Mouse (Mus musculus): ENCODE results near the gene Kcnip4.
A peak's percentile ranks its signal among the peaks of the same experiment; 100 is the strongest.

Kcnip4 gene

GRCm38 (mm10) chr5:49350126-49350909, 174.4 kb downstream of the Kcnip4 start:
- DNase-seq: peak; percentile 78

- DNase-seq: no peak
Measured at GRCm38 (mm10) chr5:49349541-49349940, 175.2 kb downstream of the Kcnip4 start.

- DNase-seq: no peak
Measured at GRCm38 (mm10) chr5:49348511-49348910, 176.2 kb downstream of the Kcnip4 start.

GRCm38 (mm10) chr5:49344606-49345005, 180.1 kb downstream of the Kcnip4 start:
- DNase-seq: peak; percentile 29

DNA sequence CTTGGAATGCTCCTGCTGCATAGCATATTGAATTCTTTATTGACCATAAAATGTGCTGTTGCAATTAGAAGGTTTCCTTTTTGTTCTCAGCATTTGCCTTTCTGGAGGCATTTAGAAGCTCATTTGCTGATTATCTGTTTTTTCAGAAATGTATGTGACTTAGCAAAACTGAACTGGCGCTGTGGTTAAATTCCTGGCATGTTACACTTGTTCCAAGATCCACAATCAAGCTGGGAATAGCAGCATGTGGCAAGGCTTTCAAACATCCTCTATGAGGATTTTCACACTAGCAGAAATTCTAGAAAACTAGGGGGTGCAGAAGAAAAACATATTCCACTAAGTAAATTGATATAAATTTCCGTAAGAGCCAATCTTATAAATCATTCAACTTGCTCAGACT, 187.5 kb downstream of the Kcnip4 start:
- DNase-seq: no peak

- no peak for DNase-seq
Measured at GRCm38 (mm10) chr5:49333063-49333462, 191.6 kb downstream of the Kcnip4 start.

DNA sequence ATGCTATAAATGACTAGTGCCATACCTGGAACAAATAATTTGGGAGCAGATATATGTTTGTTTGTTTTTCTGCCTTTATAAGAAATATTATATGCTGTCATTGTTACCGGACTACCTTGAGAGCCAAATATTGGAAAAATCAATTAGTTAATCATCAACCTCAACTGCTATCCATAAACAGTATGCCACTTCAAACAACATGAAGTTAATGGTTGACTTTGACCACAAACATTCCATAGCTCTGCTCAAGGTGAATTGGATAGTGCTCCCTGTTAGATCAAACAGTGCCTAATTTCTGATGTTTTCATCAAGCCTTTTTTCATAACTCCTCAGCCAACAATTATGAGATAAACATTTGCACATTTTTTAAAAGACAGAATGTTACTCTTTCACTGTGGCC, 195.7 kb downstream of the Kcnip4 start:
- DNase-seq: no peak

DNA sequence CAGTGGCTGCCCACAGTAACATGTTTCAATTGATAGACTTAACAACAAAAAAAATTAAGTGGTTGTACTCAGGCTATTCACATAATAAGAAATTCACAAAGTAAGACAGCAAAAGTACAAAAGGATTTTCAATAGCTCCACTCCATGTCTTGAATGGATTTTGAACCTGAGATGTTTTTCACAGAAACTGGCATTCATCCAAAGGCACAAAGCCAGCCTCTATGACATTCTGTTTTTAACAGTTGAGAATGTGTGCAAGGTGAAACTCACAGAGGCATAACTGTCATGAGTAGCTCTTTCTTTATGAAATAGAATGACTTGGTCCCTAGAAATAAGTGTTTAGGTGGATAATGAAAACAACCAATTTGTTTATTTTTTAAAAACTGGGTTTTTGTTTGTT, 206.0 kb downstream of the Kcnip4 start:
- peak; percentile 50 for DNase-seq

DNA sequence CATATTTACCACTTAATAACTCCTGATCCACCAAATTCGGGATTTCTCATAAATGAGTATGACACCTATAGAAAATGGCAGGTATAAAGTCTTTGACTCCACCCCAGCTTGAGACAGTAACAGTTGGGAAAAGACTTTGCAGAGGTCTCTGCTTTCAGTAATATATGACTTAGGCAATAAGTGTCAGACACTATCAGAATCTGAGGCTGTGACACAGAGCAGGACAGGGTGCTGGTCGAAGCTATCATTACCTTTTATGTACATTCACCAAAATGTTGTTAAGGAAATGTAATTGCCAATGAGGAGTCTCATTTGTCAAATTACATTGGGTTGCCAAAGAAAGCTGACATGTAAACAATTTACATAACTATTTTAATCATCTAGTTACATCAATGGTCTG, 206.8 kb downstream of the Kcnip4 start:
- DNase-seq: no peak

GRCm38 (mm10) chr5:49306796-49307195, 217.9 kb downstream of the Kcnip4 start:
- no peak for DNase-seq

- DNase-seq: no peak
Measured at GRCm38 (mm10) chr5:49305321-49305720, 219.4 kb downstream of the Kcnip4 start.

GRCm38 (mm10) chr5:49298654-49299053, 226.1 kb downstream of the Kcnip4 start:
- DNase-seq: no peak

DNA sequence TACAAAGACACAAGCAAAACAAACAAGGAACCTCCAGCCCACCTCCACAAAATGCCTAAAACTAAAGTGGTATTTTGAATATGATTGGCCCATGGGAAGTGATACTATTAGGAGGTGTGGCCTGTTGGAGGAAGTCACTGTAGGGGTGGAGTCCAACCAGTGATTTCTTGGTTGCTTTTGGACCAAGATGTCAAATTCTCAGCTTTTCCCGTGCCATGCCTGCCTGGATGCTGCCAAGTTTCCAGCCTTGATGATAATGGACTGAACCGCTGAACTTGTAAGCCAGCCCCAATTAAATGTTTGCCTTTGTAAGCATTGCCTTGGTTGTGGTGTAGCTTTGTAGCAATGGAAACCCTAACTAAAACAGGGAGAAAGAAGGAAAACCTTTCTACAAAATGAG, 232.3 kb downstream of the Kcnip4 start:
- no peak for DNase-seq

- no peak for DNase-seq
Measured at GRCm38 (mm10) chr5:49291801-49292200, 232.9 kb downstream of the Kcnip4 start.

- DNase-seq: no peak
Measured at GRCm38 (mm10) chr5:49285455-49286135, 239.1 kb downstream of the Kcnip4 start.

DNA sequence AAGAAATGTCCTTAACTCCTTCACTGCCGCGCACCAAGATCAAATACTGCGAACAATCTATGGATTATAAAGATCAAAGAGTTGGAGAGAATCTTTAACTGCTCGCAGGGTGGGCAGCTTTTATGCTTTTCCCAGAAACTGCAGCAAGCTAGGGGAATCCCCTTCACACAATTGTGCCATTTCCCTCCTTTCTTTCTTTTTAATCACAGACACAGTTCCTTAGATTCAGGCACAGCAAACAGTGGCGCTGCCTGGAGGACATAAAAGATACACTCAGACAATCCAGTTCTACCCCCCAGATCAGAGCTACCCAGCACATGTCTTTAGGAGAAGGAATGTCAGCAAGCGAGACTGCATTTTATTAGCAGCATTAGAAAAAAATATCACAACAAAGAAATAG, 239.9 kb downstream of the Kcnip4 start:
- DNase-seq: no peak

GRCm38 (mm10) chr5:49283403-49283802, 241.3 kb downstream of the Kcnip4 start:
- no peak for DNase-seq

DNA sequence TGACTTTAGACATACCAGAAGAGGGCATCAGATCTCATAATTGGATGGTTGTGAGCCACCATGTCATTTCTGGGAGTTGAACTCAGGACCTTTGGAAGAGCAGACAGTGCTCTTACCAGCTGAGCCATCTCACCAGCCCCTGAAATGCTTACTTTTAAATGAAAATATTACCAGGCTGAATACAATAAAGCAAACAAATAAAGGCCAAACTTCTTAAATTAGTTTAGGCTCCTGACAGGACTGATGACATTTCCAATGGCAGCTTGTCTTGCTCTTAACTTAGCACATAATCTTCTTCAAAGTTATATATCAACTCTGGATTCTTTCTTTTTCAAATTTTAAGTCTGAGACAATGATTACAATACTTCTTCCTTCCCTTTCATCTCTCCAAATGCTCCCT, 252.8 kb downstream of the Kcnip4 start:
- no peak for DNase-seq

- DNase-seq: no peak
Measured at GRCm38 (mm10) chr5:49268807-49269206, 255.9 kb downstream of the Kcnip4 start.

- DNase-seq: no peak
Measured at GRCm38 (mm10) chr5:49259356-49259755, 265.4 kb downstream of the Kcnip4 start.

GRCm38 (mm10) chr5:49256850-49257249, 267.9 kb downstream of the Kcnip4 start:
- DNase-seq: no peak

GRCm38 (mm10) chr5:49255983-49256382, 268.7 kb downstream of the Kcnip4 start:
- no peak for DNase-seq

- DNase-seq: no peak
Measured at GRCm38 (mm10) chr5:49247081-49247480, 277.6 kb downstream of the Kcnip4 start.

- no peak for DNase-seq
Measured at GRCm38 (mm10) chr5:49244414-49244813, 280.3 kb downstream of the Kcnip4 start.

GRCm38 (mm10) chr5:49241708-49242107, 283.0 kb downstream of the Kcnip4 start:
- peak; percentile 51 for DNase-seq
